Comparison of ENCODE assay signal across 9 mouse cellular contexts in genomic region chr11:98747804-98748505, GRCm38 (mm10). TPM values are rescaled to one million over a fixed set of nuclear protein-coding genes. Genes with fewer than 3 reads are reported as not detected.
A peak's percentile ranks its signal among the peaks of the same experiment; 100 is the strongest.
DNase-seq lines count a peak whose midpoint lies in the region; ATAC-seq and TF ChIP-seq lines count a peak whose summit lies in the region.
"Had no signal": no experiment of that assay in that cellular context is flagged by ENCODE, and none has a peak within 500 bp of the region (broad histone marks: within the 10 kb centered on the region; RNA-seq: fewer than 3 reads in every experiment).

No protein-coding gene starts in this region.

- H3K9me3 ChIP-seq in embryonic facial prominence, embryonic 15.5 days (replicated peaks) = no peaks in the 10 kb centered on the region
- no peaks in the 10 kb centered on the region for H3K9me3 ChIP-seq in hindbrain, postnatal 0 days (ENCODE audit: low read length)
- H3K9me3 ChIP-seq in midbrain, postnatal 0 days (ENCODE audit: low read length) = no peaks in the 10 kb centered on the region

- H3K27me3 ChIP-seq in embryonic facial prominence, embryonic 15.5 days = no peaks in the 10 kb centered on the region
- H3K27me3 ChIP-seq in hindbrain, postnatal 0 days (ENCODE audit: insufficient read depth, low read length) = no peaks in the 10 kb centered on the region
- H3K27me3 ChIP-seq in midbrain, postnatal 0 days (ENCODE audit: insufficient read depth, low read length) = no peaks in the 10 kb centered on the region

- WGBS in embryonic facial prominence, embryonic 15.5 days = 9% methylated on average over 6 of the region's 6 CpGs
- WGBS in hindbrain, postnatal 0 days = 6% methylated on average over 6 of the region's 6 CpGs
- WGBS in midbrain, postnatal 0 days = 4% methylated on average over 6 of the region's 6 CpGs

- H3K36me3 ChIP-seq in embryonic facial prominence, embryonic 15.5 days = no peaks in the 10 kb centered on the region
- H3K36me3 ChIP-seq in hindbrain, postnatal 0 days (ENCODE audit: insufficient read depth, low read length) = no peaks in the 10 kb centered on the region
- 0 out of 2 replicates have a peak, but pooled peaks cover 2% of the 10 kb centered on the region for H3K36me3 ChIP-seq in midbrain, postnatal 0 days (ENCODE audit: insufficient read depth, low read length)

- H3K9ac ChIP-seq in embryonic facial prominence, embryonic 15.5 days = no peak overlapping the region
- peak overlapping the region; percentile 37 for H3K9ac ChIP-seq in hindbrain, postnatal 0 days (replicated peaks; ENCODE audit: low read length)
- H3K9ac ChIP-seq in midbrain, postnatal 0 days (replicated peaks; ENCODE audit: low read length, poor library complexity, severe bottlenecking) = peak overlapping the region; percentile 59

- H3K4me3 ChIP-seq in embryonic facial prominence, embryonic 15.5 days (replicated peaks) = peak overlapping the region; percentile 21
- H3K4me3 ChIP-seq in hindbrain, postnatal 0 days (ENCODE audit: low read length) = peak overlapping the region; percentile 6
- H3K4me3 ChIP-seq in midbrain, postnatal 0 days (ENCODE audit: low read depth, low read length) = peak overlapping the region; percentile 27; the same call in 1 of the 2 replicates

- intact Hi-C loops in left cerebral cortex, postnatal 25 days (cut with DNase I) = loop anchor here (1.0 kb wide), 1 partner anchor 35 kb away; no protein-coding TSS in a partner anchor

- no peak for TF ChIP-seq CTCF in brain, embryonic 14.5 days (IDR thresholded peaks at IDR 0.05; ENCODE audit: borderline replicate concordance, extremely low read depth, insufficient read depth, insufficient read length)
- TF ChIP-seq CTCF in hindbrain, postnatal 0 days (IDR thresholded peaks at IDR 0.05; ENCODE audit: low read depth) = no peak
- no peak for TF ChIP-seq CTCF in midbrain, postnatal 0 days (IDR thresholded peaks at IDR 0.05)

- no peak for ATAC-seq in embryonic facial prominence, embryonic 15.5 days (ENCODE audit: insufficient number of reproducible peaks, low FRiP score, low TSS enrichment, low read depth)
- no peak for ATAC-seq in hindbrain, postnatal 0 days
- no peak for ATAC-seq in midbrain, postnatal 0 days (ENCODE audit: low FRiP score)

- TF ChIP-seq POLR2A in brain, embryonic 14.5 days (IDR thresholded peaks at IDR 0.05; ENCODE audit: borderline replicate concordance, extremely low read depth, insufficient read depth, insufficient read length, poor library complexity, severe bottlenecking) = no peak

- DNase-seq in left cerebral cortex, postnatal 25 days (ENCODE audit: low spot score in 2 of 2) = peak; percentile 24 to 47
- DNase-seq in left cerebral cortex, adult 18-20 months (ENCODE audit: low spot score in 2 of 2) = no peak
- peak; percentile 81 for DNase-seq in brain, embryonic 14.5 days (ENCODE audit: low read depth)
- peak; percentile 60 for DNase-seq in hindbrain, postnatal 0 days (ENCODE audit: low spot score)
- DNase-seq in midbrain, postnatal 0 days (ENCODE audit: low spot score) = no peak
- no peak for DNase-seq in adrenal gland, postnatal 4 days (ENCODE audit: low spot score in 2 of 2)
- DNase-seq in ovary, postnatal 14 days (ENCODE audit: low spot score) = no peak

- H3K4me2 ChIP-seq in embryonic facial prominence, embryonic 15.5 days (replicated peaks) = peak overlapping the region; percentile 51
- H3K4me2 ChIP-seq in hindbrain, postnatal 0 days (ENCODE audit: low read depth, low read length) = peak overlapping the region; percentile 61
- H3K4me2 ChIP-seq in midbrain, postnatal 0 days (ENCODE audit: low read depth, low read length, poor library complexity, severe bottlenecking) = peak overlapping the region; percentile 94

- H3K4me1 ChIP-seq in embryonic facial prominence, embryonic 15.5 days = peaks cover 98% of the 10 kb centered on the region
- H3K4me1 ChIP-seq in hindbrain, postnatal 0 days (ENCODE audit: insufficient read depth, low read length) = peaks cover 83% of the 10 kb centered on the region
- peaks cover 72% of the 10 kb centered on the region for H3K4me1 ChIP-seq in midbrain, postnatal 0 days (ENCODE audit: insufficient read depth, low read length)

- H3K27ac ChIP-seq in embryonic facial prominence, embryonic 15.5 days (replicated peaks) = peak overlapping the region; percentile 94
- peak overlapping the region; percentile 95 for H3K27ac ChIP-seq in hindbrain, postnatal 0 days
- peak overlapping the region; percentile 96 for H3K27ac ChIP-seq in midbrain, postnatal 0 days (ENCODE audit: low read depth, low read length)

RNA-seq across cellular contexts. Expression of gene Thra, which starts 7.5 kb away (rescaled TPM):
- 100 to 1,000 TPM; 719 to 771 TPM for total RNA-seq in left cerebral cortex, postnatal 25 days (2021)
- 100 to 1,000 TPM; 708 to 832 TPM for total RNA-seq in left cerebral cortex, adult 18-20 months (2021)
- 600 and 616 TPM in 2 replicates for polyA plus RNA-seq in brain, embryonic 14.5 days (2012; rRNA removed)
- 51.0 and 51.2 TPM in 2 replicates for polyA plus RNA-seq in embryonic facial prominence, embryonic 15.5 days (2015; fragmentation: Nextera tagmentation; extraction: Ambion mirVana)
- 725 and 812 TPM in 2 replicates for total RNA-seq in hindbrain, postnatal 0 days (2014; rRNA removed)
- polyA plus RNA-seq in hindbrain, postnatal 0 days (2015; fragmentation: Nextera tagmentation; extraction: Ambion mirVana) = 160 TPM in 2 replicates
- 774 and 843 TPM in 2 replicates for total RNA-seq in midbrain, postnatal 0 days (2014; rRNA removed)
- 165 and 182 TPM in 2 replicates for polyA plus RNA-seq in midbrain, postnatal 0 days (2015; fragmentation: Nextera tagmentation; extraction: Ambion mirVana)
- 100 to 1,000 TPM; 181 to 195 TPM for total RNA-seq in adrenal gland, postnatal 4 days (2021)

RNA-seq across cellular contexts. Expression of gene Med24, which starts 18.7 kb away (rescaled TPM):
- total RNA-seq in left cerebral cortex, postnatal 25 days (2021) = 100 to 1,000 TPM; 116 to 131 TPM
- total RNA-seq in left cerebral cortex, adult 18-20 months (2021) = 100 to 1,000 TPM; 108 to 127 TPM
- 134 and 170 TPM in 2 replicates for polyA plus RNA-seq in brain, embryonic 14.5 days (2012; rRNA removed)
- 52.3 and 53.3 TPM in 2 replicates for polyA plus RNA-seq in embryonic facial prominence, embryonic 15.5 days (2015; fragmentation: Nextera tagmentation; extraction: Ambion mirVana)
- 63.2 and 88.6 TPM in 2 replicates for total RNA-seq in hindbrain, postnatal 0 days (2014; rRNA removed)
- 47.1 and 48.3 TPM in 2 replicates for polyA plus RNA-seq in hindbrain, postnatal 0 days (2015; fragmentation: Nextera tagmentation; extraction: Ambion mirVana)
- total RNA-seq in midbrain, postnatal 0 days (2014; rRNA removed) = 66.6 and 81.2 TPM in 2 replicates
- 52.2 and 59.8 TPM in 2 replicates for polyA plus RNA-seq in midbrain, postnatal 0 days (2015; fragmentation: Nextera tagmentation; extraction: Ambion mirVana)
- total RNA-seq in adrenal gland, postnatal 4 days (2021) = 10 to 100 TPM; 75.7 to 84.8 TPM

RNA-seq across cellular contexts. Expression of gene Nr1d1, which starts 27.2 kb away (rescaled TPM):
- 100 to 1,000 TPM in 1 of 2 experiments, 10 to 100 TPM in 1; 92.5 to 121 TPM for total RNA-seq in left cerebral cortex, postnatal 25 days (2021)
- 100 to 1,000 TPM in 1 of 2 experiments, 10 to 100 TPM in 1; 87.2 to 122 TPM for total RNA-seq in left cerebral cortex, adult 18-20 months (2021)
- 3.6 and 4.1 TPM in 2 replicates for polyA plus RNA-seq in brain, embryonic 14.5 days (2012; rRNA removed)
- 1.7 and 1.8 TPM in 2 replicates for polyA plus RNA-seq in embryonic facial prominence, embryonic 15.5 days (2015; fragmentation: Nextera tagmentation; extraction: Ambion mirVana)
- 7.5 and 8.6 TPM in 2 replicates for total RNA-seq in hindbrain, postnatal 0 days (2014; rRNA removed)
- polyA plus RNA-seq in hindbrain, postnatal 0 days (2015; fragmentation: Nextera tagmentation; extraction: Ambion mirVana) = 10.2 and 13.5 TPM in 2 replicates
- 7.1 and 11.0 TPM in 2 replicates for total RNA-seq in midbrain, postnatal 0 days (2014; rRNA removed)
- 12.3 and 14.3 TPM in 2 replicates for polyA plus RNA-seq in midbrain, postnatal 0 days (2015; fragmentation: Nextera tagmentation; extraction: Ambion mirVana)
- total RNA-seq in adrenal gland, postnatal 4 days (2021) = 100 to 1,000 TPM; 104 to 115 TPM

RNA-seq across cellular contexts. Expression of gene Csf3, which starts 46.9 kb away (rescaled TPM):
- not detected for total RNA-seq in left cerebral cortex, postnatal 25 days (2021)
- not detected for total RNA-seq in left cerebral cortex, adult 18-20 months (2021)
- 0.10 TPM in 1 of 2 replicates, not detected in the other for polyA plus RNA-seq in brain, embryonic 14.5 days (2012; rRNA removed)
- 0.12 and 0.31 TPM in 2 replicates for polyA plus RNA-seq in embryonic facial prominence, embryonic 15.5 days (2015; fragmentation: Nextera tagmentation; extraction: Ambion mirVana)
- not detected in 2 replicates for total RNA-seq in hindbrain, postnatal 0 days (2014; rRNA removed)
- not detected in 2 replicates for polyA plus RNA-seq in hindbrain, postnatal 0 days (2015; fragmentation: Nextera tagmentation; extraction: Ambion mirVana)
- not detected in 2 replicates for total RNA-seq in midbrain, postnatal 0 days (2014; rRNA removed)
- not detected in 2 replicates for polyA plus RNA-seq in midbrain, postnatal 0 days (2015; fragmentation: Nextera tagmentation; extraction: Ambion mirVana)
- total RNA-seq in adrenal gland, postnatal 4 days (2021) = not detected
- total RNA-seq: neutrophil, adult 5-6 weeks had no signal

RNA-seq across cellular contexts. Expression of gene Msl1, which starts 47.4 kb away (rescaled TPM):
- 100 to 1,000 TPM; 190 to 193 TPM for total RNA-seq in left cerebral cortex, postnatal 25 days (2021)
- 100 to 1,000 TPM; 182 to 185 TPM for total RNA-seq in left cerebral cortex, adult 18-20 months (2021)
- polyA plus RNA-seq in brain, embryonic 14.5 days (2012; rRNA removed) = 92.1 and 104 TPM in 2 replicates
- 28.7 and 30.4 TPM in 2 replicates for polyA plus RNA-seq in embryonic facial prominence, embryonic 15.5 days (2015; fragmentation: Nextera tagmentation; extraction: Ambion mirVana)
- total RNA-seq in hindbrain, postnatal 0 days (2014; rRNA removed) = 77.7 and 94.3 TPM in 2 replicates
- 25.0 and 25.4 TPM in 2 replicates for polyA plus RNA-seq in hindbrain, postnatal 0 days (2015; fragmentation: Nextera tagmentation; extraction: Ambion mirVana)
- total RNA-seq in midbrain, postnatal 0 days (2014; rRNA removed) = 88.3 and 107 TPM in 2 replicates
- 22.3 and 25.8 TPM in 2 replicates for polyA plus RNA-seq in midbrain, postnatal 0 days (2015; fragmentation: Nextera tagmentation; extraction: Ambion mirVana)
- 100 to 1,000 TPM; 119 to 121 TPM for total RNA-seq in adrenal gland, postnatal 4 days (2021)

Comparison
In these comparisons a context has a peak if more than half of its experiments do, and no peak if none do; other contexts are left out.
1. DNase-seq: peak in left cerebral cortex, postnatal 25 days (2 of 2), brain, embryonic 14.5 days (single experiment) and hindbrain, postnatal 0 days (single experiment); none in left cerebral cortex, adult 18-20 months (0 of 2), midbrain, postnatal 0 days (single experiment), adrenal gland, postnatal 4 days (0 of 2) and ovary, postnatal 14 days (single experiment).
2. Peak in every context shown above with its lines, with median percentiles within 50 percentile points of each other: H3K27ac ChIP-seq, H3K4me2 ChIP-seq and H3K4me3 ChIP-seq.